Mouse (Mus musculus): ENCODE data around the gene Cfap77.

The Cfap77 gene

DNA sequence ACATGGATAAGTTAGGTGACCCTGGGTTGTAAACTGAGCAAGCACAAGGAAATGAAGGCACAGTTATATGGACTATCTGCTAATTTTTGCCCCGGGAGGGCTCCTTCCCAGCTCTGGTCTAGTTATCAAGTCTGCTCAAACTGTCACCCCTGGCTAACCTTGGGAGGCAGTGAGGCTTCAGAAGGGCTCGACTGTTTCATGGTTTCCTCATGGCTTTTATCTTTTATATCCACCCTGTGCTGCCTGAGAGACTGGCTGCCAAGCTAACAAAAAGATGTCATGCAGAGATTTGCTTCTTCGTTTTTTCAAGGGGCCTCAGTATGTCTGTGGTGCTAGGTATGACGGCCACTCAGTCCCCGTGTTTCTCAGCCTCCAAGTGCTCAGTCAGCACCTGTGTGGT, 36.2 kb downstream of the Cfap77 start:
- no peak for TF ChIP-seq GATA4 (IDR thresholded peaks at IDR 0.05; ENCODE audit: insufficient replicate concordance, low read length)

- no peak for TF ChIP-seq GATA4 (IDR thresholded peaks at IDR 0.05; ENCODE audit: insufficient replicate concordance, low read length)
Measured at GRCm38 (mm10) chr2:29016599-29017587, 38.0 kb downstream of the Cfap77 start.

DNA sequence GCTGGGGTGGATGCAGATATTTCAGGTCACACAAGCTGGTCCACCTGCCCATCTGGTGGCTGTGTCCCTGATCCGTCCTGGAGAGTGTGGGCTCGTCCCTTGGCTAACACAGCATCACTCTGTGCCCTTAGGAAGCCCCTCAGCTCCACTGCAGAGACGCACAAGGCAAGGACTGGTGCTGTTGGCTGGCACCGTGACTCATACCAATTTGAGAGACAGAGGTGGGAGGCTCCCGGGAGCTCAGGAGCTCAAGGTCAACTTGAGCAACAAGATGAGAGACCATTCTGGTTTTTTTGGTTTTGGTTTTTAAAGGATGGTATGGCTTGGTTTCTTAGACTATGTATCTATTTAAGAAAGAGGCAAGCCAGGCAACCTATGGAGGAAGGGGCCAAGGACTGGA, 42.3 kb downstream of the Cfap77 start:
- no peak for TF ChIP-seq GATA4 (IDR thresholded peaks at IDR 0.05; ENCODE audit: insufficient replicate concordance, low read length)

GRCm38 (mm10) chr2:29007656-29008055, 47.2 kb downstream of the Cfap77 start:
- TF ChIP-seq GATA4 (IDR thresholded peaks at IDR 0.05; ENCODE audit: insufficient replicate concordance, low read length) = no peak

DNA sequence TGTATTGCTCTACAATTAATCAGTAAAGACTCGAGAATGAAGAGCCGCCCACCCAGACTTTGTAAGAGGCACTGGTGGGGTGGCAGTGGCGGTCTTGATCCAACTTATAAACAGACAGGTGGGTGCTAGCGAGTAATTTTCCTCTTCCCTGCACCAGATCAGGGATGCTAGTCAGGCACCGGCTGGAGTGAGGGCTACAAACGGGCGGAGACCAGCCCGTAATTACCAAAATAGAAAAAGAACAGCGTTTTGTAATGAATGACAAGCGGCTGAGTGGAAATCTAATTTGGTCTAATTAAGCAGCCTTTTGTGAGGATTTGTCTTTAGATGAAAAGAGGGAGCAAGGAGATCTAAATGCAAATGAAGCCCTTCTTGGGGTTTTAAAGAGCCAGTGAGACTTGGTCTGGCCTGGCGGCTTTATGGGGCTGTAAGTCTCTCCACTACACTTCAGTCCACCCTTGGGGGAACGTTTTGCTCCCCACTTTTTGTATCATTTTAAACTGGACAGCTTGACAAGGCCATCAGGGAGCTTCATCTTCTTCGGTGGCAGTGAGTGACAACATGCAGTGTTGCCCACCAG, 48.3 kb downstream of the Cfap77 start:
- TF ChIP-seq GATA4 (IDR thresholded peaks at IDR 0.05; ENCODE audit: insufficient replicate concordance, low read length) = no peak

DNA sequence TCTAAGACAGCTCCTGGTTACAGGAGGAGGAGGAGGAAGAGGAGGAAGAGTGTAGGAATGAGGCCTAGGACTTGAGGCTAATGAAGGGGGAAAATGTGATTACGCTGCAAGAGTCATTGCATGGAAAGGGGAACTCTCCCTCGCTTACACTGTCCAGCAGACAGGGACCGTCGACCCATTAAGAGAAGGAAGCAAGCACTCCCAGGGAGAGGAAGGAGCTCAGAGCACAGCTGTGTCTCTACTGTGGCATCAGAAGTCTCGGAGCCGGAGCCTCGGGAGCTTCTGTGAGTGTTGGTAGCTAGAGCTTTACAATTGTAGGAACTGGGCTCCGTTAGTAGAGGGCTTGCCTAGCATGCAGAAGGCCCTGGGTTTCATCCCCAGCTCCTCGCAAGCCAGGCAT, 50.8 kb downstream of the Cfap77 start:
- no peak for TF ChIP-seq GATA4 (IDR thresholded peaks at IDR 0.05; ENCODE audit: insufficient replicate concordance, low read length)

GRCm38 (mm10) chr2:28998246-28998645, 56.6 kb downstream of the Cfap77 start:
- no peak for TF ChIP-seq GATA4 (IDR thresholded peaks at IDR 0.05; ENCODE audit: insufficient replicate concordance, low read length)

- no peak for TF ChIP-seq GATA4 (IDR thresholded peaks at IDR 0.05; ENCODE audit: insufficient replicate concordance, low read length)
Measured at GRCm38 (mm10) chr2:28997161-28997834, 57.6 kb downstream of the Cfap77 start.

DNA sequence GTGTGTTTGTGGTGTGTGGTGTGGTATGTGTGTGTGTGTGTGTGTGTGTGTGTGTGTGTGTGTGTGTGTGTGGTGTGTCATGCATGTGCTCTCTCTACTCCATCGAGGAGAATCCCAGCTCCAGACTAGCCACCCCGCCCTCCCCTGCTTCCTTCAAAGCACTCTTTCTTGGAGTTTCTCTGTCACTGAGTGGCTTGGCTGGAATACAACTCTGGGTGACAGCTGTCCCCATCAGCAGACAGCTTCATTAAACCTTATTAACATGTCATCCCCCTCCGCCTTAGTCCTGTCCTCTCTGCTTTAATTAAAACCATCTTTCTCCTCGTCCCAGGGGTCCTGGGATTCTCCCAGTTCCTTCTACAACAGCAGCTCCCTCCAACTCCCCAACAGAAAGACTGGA, 59.4 kb downstream of the Cfap77 start:
- no peak for TF ChIP-seq GATA4 (IDR thresholded peaks at IDR 0.05; ENCODE audit: insufficient replicate concordance, low read length)

GRCm38 (mm10) chr2:28994014-28994413, 60.9 kb downstream of the Cfap77 start:
- TF ChIP-seq GATA4 (IDR thresholded peaks at IDR 0.05; ENCODE audit: insufficient replicate concordance, low read length) = no peak

DNA sequence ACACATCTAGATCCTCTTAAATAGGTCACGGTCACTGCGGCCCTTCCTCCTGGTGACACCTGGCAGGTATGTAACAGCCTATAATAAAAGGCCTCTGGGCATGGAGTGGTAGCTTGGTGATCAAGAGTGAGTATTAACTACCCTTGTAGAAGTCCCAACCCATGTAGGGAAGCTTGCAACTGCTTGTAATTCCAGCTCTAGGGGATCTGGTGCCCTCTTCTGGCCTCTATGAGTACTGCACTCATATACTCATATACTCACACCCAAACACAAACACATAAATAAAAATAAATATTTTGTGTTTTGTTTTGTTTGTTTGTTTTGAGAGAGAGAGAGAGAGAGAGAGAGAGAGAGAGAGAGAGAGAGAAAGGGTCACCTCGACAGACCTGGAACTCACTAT, 66.1 kb downstream of the Cfap77 start:
- no peak for TF ChIP-seq GATA4 (IDR thresholded peaks at IDR 0.05; ENCODE audit: insufficient replicate concordance, low read length)

- no peak for TF ChIP-seq GATA4 (IDR thresholded peaks at IDR 0.05; ENCODE audit: insufficient replicate concordance, low read length)
Measured at GRCm38 (mm10) chr2:28980080-28980910, 74.6 kb downstream of the Cfap77 start.

GRCm38 (mm10) chr2:28978461-28978860, 76.4 kb downstream of the Cfap77 start:
- no peak for TF ChIP-seq GATA4 (IDR thresholded peaks at IDR 0.05; ENCODE audit: insufficient replicate concordance, low read length)

DNA sequence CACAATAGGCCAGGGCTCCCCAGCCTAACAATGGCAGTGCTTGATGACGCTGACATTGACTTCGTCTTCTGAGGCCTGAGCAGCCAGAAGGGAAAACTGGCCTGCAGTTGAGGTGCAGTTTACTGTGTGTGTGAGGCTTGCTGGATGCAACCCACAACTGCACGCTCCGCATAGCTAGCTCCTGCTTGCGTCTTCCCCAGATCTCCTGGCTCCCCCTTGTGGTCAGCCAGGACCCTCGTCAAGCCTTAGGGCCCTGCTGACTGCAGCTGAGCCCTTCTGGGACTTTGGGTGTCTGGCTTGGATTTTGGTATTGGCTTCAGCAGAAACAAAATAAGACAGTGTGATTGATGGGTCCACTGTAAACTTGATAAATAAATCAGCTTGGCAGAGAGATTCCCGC, 78.2 kb downstream of the Cfap77 start:
- TF ChIP-seq GATA4 (IDR thresholded peaks at IDR 0.05; ENCODE audit: insufficient replicate concordance, low read length) = no peak

- TF ChIP-seq GATA4 (IDR thresholded peaks at IDR 0.05; ENCODE audit: insufficient replicate concordance, low read length) = no peak
Measured at GRCm38 (mm10) chr2:28975604-28976003, 79.3 kb downstream of the Cfap77 start.

Data from liver, adult (tissue).